Mouse (Mus musculus) small intestine, adult 2 months (tissue): ENCODE data around the gene Acaca. TPM values are rescaled to one million over a fixed set of nuclear protein-coding genes. Genes with fewer than 3 reads are reported as not detected.

Source experiments
- H3K27ac ChIP-seq: fragments of 200-500 bp; 2 replicates; pipeline ENCODE4 v1.5.1; 2012; ENCODE audit warnings: low read depth, low read length, control low read depth, inconsistent platforms; ENCODE audit not compliant: insufficient read depth
- H3K27me3 ChIP-seq: fragments of 200-500 bp; 2 replicates; pipeline ENCODE4 v1.6.1; 2012; ENCODE audit warnings: mild to moderate bottlenecking, moderate library complexity, low read length, inconsistent platforms; ENCODE audit not compliant: control insufficient read depth, insufficient read depth
- H3K36me3 ChIP-seq: fragments of 200-500 bp; 2 replicates; pipeline ENCODE4 v1.6.1; 2012; ENCODE audit warnings: mild to moderate bottlenecking, low read length, control low read depth, inconsistent platforms; ENCODE audit not compliant: control insufficient read depth, insufficient read depth
- H3K4me1 ChIP-seq: fragments of 200-500 bp; 2 replicates; pipeline ENCODE4 v1.6.1; 2012; ENCODE audit warnings: low read length, inconsistent platforms, mixed read lengths; ENCODE audit not compliant: control insufficient read depth, insufficient read depth, insufficient read length
- H3K4me3 ChIP-seq: fragments of 200-500 bp; 2 replicates; pipeline ENCODE4 v1.5.1; 2012; ENCODE audit warnings: low read depth, mild to moderate bottlenecking, control low read depth, inconsistent platforms, low read length, moderate library complexity
- CTCF ChIP-seq: fragments of 200-500 bp; IDR thresholded peaks from 2 replicates; pipeline ENCODE4 v1.5.1; 2012; ENCODE audit warnings: low read depth, mild to moderate bottlenecking, control low read depth, inconsistent platforms, low read length, moderate library complexity, mixed read lengths; ENCODE audit not compliant: insufficient replicate concordance, insufficient read length; ENCODE audit errors: extremely low read depth
- POLR2A ChIP-seq: fragments of 200-500 bp; IDR thresholded peaks from 2 replicates; pipeline ENCODE4 v1.6.1; 2012; ENCODE audit warnings: low read depth, mild to moderate bottlenecking, control low read depth, inconsistent platforms, low read length, moderate library complexity
- WGBS: fragments of 180-500 bp; shearing (Covaris S2); methylation state at CpG from one replicate; pipeline ENCODE4 v1.1.7; 2018; 5-methylcytosine and 5-hydroxymethylcytosine counted together
- polyA plus RNA-seq: library from polyadenylated mRNA; depleted of rRNA; stranded (reverse); fragments of >200 nt; gene quantifications from 2 replicates; pipeline ENCODE4 v1.2.3, GENCODE M21; 2012

Gene Acaca
- polyA plus RNA-seq, 1 experiment, result 4.0 TPM

DNA sequence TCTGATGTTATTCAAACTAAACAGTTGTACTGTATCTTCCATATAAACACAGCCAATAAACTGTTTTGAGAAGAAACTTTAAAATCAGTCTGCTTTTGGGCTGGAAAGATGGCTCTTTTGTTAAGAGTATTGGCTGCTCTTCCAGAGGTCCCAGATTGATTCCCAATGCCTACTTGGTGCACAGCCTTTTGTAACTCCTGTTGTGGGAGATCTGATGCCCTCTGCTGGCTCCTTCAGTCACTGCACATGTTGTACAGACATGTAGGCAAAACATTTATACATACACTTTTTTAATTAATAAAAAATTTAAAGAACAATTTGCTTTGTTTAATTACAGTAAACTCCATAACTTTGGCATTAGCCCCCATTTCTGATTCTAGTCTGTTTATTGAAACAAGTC, 114.1 kb downstream of the Acaca start:
- Histone ChIP-seq H3K36me3 (peaks cover 5% of the 10 kb centered on the region; the same call in 1 of the 2 replicates), H3K4me3 (no peak overlapping the region), H3K27me3 (no peaks in the 10 kb centered on the region), H3K4me1 (0 out of 2 replicates have a peak, but pooled peaks cover 2% of the 10 kb centered on the region), H3K27ac (no peak overlapping the region)
- TF ChIP-seq CTCF, result peak; percentile 33; the same call in 1 of the 2 replicates
- TF ChIP-seq POLR2A, result no peak

DNA sequence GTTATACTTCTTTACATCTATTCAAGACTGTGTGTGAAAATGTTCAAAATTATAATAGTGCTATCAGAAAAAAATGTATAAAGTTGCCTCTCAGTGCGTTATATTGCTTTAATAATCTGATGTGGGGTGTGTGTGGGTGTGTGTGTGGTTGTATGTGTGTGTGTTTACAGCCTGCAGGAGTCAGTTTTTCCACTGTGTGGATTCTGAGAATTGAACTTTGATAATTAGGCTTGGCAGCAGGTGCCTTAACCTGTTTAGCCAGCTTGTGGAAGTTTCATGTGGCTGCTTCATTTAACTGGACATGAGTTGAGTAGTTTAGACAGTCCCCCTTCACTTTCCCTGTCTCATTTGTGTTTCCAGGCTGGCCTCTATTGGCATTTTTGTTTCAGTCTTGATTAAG, 117.9 kb downstream of the Acaca start:
- WGBS, result 20% methylated on average over 1 of the region's 1 CpGs
- no peak overlapping the region for H3K4me3 ChIP-seq
- peaks cover 9% of the 10 kb centered on the region for H3K36me3 ChIP-seq
- peak overlapping the region; percentile 43; the same call in 1 of the 2 replicates for H3K27ac ChIP-seq
- H3K27me3 ChIP-seq, result no peaks in the 10 kb centered on the region
- H3K4me1 ChIP-seq, result peaks cover 5% of the 10 kb centered on the region; the same call in 1 of the 2 replicates
- TF ChIP-seq POLR2A, result no peak
- no peak for TF ChIP-seq CTCF

DNA sequence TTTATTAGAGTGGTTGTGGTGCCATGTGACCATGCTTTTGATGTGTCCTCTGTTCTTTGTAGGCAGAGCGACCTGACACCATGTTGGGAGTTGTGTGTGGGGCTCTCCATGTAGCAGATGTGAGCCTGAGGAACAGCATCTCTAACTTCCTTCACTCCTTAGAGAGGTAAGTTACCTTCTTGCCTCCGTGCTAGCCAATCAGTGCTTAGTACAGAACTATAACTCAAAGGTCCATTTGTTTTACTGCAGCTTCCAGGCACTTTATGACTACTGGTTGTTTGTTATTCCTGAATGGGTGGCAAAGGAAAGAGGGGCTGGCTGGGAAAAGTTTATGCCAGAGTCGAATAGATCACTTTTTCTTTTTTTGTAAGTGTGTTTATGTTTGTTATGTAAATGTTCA, 121.7 kb downstream of the Acaca start:
- no peaks in the 10 kb centered on the region for H3K27me3 ChIP-seq
- H3K4me3 ChIP-seq, result no peak overlapping the region
- TF ChIP-seq POLR2A (no peak), CTCF (no peak)
- peaks cover 8% of the 10 kb centered on the region; the same call in 1 of the 2 replicates for H3K4me1 ChIP-seq
- 0 out of 2 replicates have a peak overlapping the region, but pooled peaks have one; percentile 29 for H3K27ac ChIP-seq
- WGBS, result 26% methylated on average over 3 of the region's 3 CpGs
- peaks cover 7% of the 10 kb centered on the region for H3K36me3 ChIP-seq

DNA sequence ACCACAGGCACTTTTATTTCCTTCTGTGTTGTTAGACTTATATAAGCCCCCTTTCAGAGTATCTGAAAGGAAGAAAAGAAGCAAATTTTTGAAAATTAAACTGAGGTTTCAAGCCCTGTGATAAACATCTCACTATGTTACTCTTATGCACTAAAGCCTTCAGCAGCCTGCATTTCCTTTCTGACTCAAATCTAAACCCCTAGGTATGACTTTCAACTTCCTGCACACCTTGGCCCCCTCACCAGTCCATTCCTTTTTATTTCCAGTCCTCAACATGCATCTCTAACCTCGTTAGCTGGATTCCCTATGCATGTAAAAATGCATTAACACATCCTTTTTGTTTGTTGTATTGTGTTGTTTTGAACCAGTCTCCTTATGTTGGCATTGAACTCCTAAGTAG, 123.0 kb downstream of the Acaca start:
- WGBS, result 94% methylated on average over 1 of the region's 1 CpGs
- no peak overlapping the region for H3K27ac ChIP-seq

DNA sequence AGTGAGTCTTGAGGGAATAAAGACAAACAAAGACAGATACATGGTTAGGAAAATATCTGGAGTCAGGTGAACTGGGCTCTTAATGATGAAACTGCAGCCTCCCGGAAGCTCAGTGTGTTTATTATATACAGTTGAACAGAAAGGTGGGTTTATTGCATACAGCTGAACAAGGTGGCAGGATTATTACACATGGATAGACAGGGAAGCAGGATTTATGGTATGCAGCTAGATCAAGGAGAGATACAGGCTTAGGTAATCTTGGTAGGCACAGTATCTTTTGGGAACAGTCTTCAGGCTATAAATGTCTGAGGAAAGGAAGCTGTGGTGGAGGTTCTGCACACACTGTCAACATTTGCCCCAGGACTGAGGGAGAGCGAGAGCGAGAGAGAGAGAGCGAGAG, 126.4 kb downstream of the Acaca start:
- H3K36me3 ChIP-seq, result peaks cover 2% of the 10 kb centered on the region; the same call in 1 of the 2 replicates
- no peaks in the 10 kb centered on the region for H3K27me3 ChIP-seq
- peak overlapping the region; percentile 35 for H3K27ac ChIP-seq
- 38% methylated on average over 4 of the region's 4 CpGs for WGBS
- TF ChIP-seq POLR2A (no peak), CTCF (no peak)
- H3K4me3 ChIP-seq, result no peak overlapping the region
- peaks cover 3% of the 10 kb centered on the region; the same call in 1 of the 2 replicates for H3K4me1 ChIP-seq

More for the DNA sequence above, 123.0 kb downstream of the Acaca start:
- H3K4me1 ChIP-seq, result peaks cover 6% of the 10 kb centered on the region; the same call in 1 of the 2 replicates
- H3K36me3 ChIP-seq, result peaks cover 7% of the 10 kb centered on the region
- no peak overlapping the region for H3K4me3 ChIP-seq
- no peak for TF ChIP-seq POLR2A
- no peak for TF ChIP-seq CTCF
- no peaks in the 10 kb centered on the region for H3K27me3 ChIP-seq

DNA sequence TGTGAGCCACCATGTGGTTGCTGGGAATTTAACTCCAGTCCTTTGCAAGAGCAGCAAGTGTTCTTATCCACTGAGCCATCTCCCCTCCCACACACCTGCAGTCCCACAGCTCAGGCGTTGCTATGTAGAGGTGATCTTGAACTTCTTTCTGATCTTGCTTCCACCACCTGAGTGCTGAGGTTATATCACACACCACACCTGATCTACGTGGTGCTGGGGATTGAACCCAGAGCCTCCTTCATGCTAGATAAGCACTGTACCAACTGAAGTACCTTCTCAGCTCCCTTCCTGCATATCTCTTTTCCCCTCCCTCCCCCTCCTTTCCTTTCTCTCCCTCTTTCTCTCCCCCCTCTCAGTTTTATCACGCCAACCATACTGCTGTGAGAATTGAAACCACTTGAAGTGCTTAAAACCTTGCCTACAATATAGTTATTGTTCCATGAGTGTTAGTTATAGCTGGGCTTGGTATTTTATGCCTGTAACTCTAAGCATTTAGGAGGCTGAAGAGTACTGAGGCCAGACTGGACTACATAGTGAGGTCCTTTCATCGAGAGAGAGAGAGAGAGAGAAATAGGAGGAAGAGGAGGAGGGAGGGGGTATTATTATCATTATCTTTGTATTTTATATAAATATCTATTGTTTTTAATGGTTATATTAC, 128.7 kb downstream of the Acaca start:
- TF ChIP-seq CTCF (no peak), POLR2A (no peak)
- H3K4me1 ChIP-seq, result peaks cover 3% of the 10 kb centered on the region; the same call in 1 of the 2 replicates
- H3K27ac ChIP-seq, result no peak overlapping the region
- H3K4me3 ChIP-seq, result no peak overlapping the region
- H3K36me3 ChIP-seq, result peaks cover 14% of the 10 kb centered on the region
- no peaks in the 10 kb centered on the region for H3K27me3 ChIP-seq
- 74% methylated on average over 4 of the region's 4 CpGs for WGBS

DNA sequence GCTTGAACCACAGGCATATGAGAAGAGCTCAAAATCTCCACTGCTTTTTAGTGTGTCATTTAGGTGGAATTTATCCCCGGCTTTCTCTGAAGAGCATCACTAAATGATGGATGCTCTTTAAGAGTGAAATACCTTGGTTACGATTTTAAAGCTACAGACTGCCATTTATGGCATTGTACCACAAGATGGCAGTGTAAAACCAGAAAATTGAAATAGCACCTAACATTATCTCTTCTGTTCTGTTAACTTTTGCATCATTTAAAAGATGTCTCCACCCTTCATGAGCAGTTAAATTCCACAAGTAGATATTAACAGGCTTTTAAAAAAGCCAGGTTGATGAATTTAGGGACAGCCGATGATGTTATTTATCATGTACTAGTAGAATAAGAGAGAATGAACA, 135.0 kb downstream of the Acaca start:
- WGBS, result 57% methylated on average over 3 of the region's 3 CpGs
- Histone ChIP-seq H3K4me3 (no peak overlapping the region), H3K4me1 (no peaks in the 10 kb centered on the region), H3K27ac (no peak overlapping the region), H3K36me3 (peaks cover 28% of the 10 kb centered on the region), H3K27me3 (no peaks in the 10 kb centered on the region)
- no peak for TF ChIP-seq POLR2A
- no peak for TF ChIP-seq CTCF
